Mouse (Mus musculus): Measurements from ENCODE around the gene Pphln1. TPM values are rescaled to one million over a fixed set of nuclear protein-coding genes. Genes with fewer than 3 reads are reported as not detected.

Gene Pphln1
- polyA plus RNA-seq, 2 experiments, result 20.6 to 32.5 TPM

DNA sequence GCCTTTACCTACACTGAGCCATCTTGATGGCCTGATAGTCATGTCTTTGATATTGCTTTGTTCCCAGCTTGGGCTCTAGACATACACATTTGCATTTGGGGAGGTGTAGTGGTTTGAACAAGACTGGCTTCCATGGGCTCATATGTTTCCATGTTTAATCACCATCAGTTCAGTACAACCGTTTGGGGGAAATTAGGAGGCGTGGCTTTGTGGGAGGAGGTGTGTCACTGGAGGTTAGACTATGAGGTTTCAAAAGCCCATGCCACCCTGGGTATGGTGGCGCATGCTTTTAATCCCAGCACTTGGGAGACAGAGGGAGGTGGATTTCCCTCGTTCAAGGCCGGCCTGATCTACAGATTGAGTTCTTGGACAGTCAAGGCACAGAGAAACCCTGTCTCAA lies 22.5 kb upstream of the Pphln1 start:
- DNase-seq (ENCODE audit: low spot score) (no peak), ATAC-seq (ENCODE audit: low FRiP score, low read depth) (no peak)
- Histone ChIP-seq H3K4me1 (ENCODE audit: control insufficient read depth, insufficient read depth, low read length) (no peaks in the 10 kb centered on the region), H3K4me3 (replicated peaks; ENCODE audit: low read length) (no peak overlapping the region), H3K27me3 (ENCODE audit: control insufficient read depth, insufficient read depth, low read length) (no peaks in the 10 kb centered on the region), H3K27ac (replicated peaks; ENCODE audit: low read depth, low read length) (no peak overlapping the region), H3K4me2 (replicated peaks; ENCODE audit: low read depth, low read length, severe bottlenecking) (no peak overlapping the region), H3K9ac (ENCODE audit: low read depth, low read length, severe bottlenecking) (no peak overlapping the region), H3K9me3 (ENCODE audit: control insufficient read depth, low read length) (no peaks in the 10 kb centered on the region), H3K36me3 (ENCODE audit: control insufficient read depth, insufficient read depth, low read length) (no peaks in the 10 kb centered on the region)
- WGBS, result 93% methylated on average over 5 of the region's 5 CpGs
- TF ChIP-seq POLR2A (IDR thresholded peaks at IDR 0.05; ENCODE audit: borderline replicate concordance, extremely low read depth, insufficient read depth, insufficient read length), result no peak

DNA sequence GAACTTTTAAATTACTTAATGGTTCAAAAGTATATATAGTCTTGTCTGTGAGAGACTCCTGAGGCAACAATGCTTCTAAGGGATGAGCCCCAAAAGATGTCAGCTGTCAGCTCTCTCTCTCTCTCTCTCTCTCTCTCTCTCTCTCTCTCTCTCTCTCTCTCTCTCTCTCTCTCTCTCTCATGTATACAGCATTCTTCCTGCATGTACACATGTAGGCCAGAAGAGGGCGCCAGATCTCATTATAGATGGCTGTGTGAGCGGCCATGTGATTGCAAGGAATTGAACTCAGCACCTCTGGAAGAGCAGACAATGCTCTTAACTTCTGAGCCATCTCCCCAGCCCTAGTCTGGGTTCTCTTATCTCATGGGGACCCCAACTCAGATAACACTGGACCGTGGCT lies 19.0 kb upstream of the Pphln1 start:
- WGBS, result 75% methylated on average over 3 of the region's 3 CpGs
- H3K4me3 ChIP-seq (replicated peaks; ENCODE audit: low read length), result no peak overlapping the region
- DNase-seq (ENCODE audit: low spot score) (no peak), ATAC-seq (ENCODE audit: low FRiP score, low read depth) (no peak)
- H3K27ac ChIP-seq (replicated peaks; ENCODE audit: low read depth, low read length), result no peak overlapping the region
- H3K9ac ChIP-seq (ENCODE audit: low read depth, low read length, severe bottlenecking), result no peak overlapping the region
- no peak for TF ChIP-seq POLR2A (IDR thresholded peaks at IDR 0.05; ENCODE audit: borderline replicate concordance, extremely low read depth, insufficient read depth, insufficient read length)
- no peaks in the 10 kb centered on the region for H3K4me1 ChIP-seq (ENCODE audit: control insufficient read depth, insufficient read depth, low read length)
- H3K4me2 ChIP-seq (replicated peaks; ENCODE audit: low read depth, low read length, severe bottlenecking), result no peak overlapping the region
- no peaks in the 10 kb centered on the region for H3K27me3 ChIP-seq (ENCODE audit: control insufficient read depth, insufficient read depth, low read length)
- no peaks in the 10 kb centered on the region for H3K9me3 ChIP-seq (ENCODE audit: control insufficient read depth, low read length)
- H3K36me3 ChIP-seq (ENCODE audit: control insufficient read depth, insufficient read depth, low read length), result peaks cover 5% of the 10 kb centered on the region; the same call in 1 of the 2 replicates

- ATAC-seq (ENCODE audit: low FRiP score, low read depth) (no peak), DNase-seq (ENCODE audit: low spot score) (no peak)
- Histone ChIP-seq H3K27ac (replicated peaks; ENCODE audit: low read depth, low read length) (no peak overlapping the region), H3K9ac (ENCODE audit: low read depth, low read length, severe bottlenecking) (no peak overlapping the region), H3K27me3 (ENCODE audit: control insufficient read depth, insufficient read depth, low read length) (no peaks in the 10 kb centered on the region), H3K36me3 (ENCODE audit: control insufficient read depth, insufficient read depth, low read length) (peaks cover 23% of the 10 kb centered on the region), H3K9me3 (ENCODE audit: control insufficient read depth, low read length) (no peaks in the 10 kb centered on the region), H3K4me2 (replicated peaks; ENCODE audit: low read depth, low read length, severe bottlenecking) (no peak overlapping the region), H3K4me1 (ENCODE audit: control insufficient read depth, insufficient read depth, low read length) (no peaks in the 10 kb centered on the region), H3K4me3 (replicated peaks; ENCODE audit: low read length) (no peak overlapping the region)
- 49% methylated on average over 5 of the region's 5 CpGs for WGBS
- no peak for TF ChIP-seq POLR2A (IDR thresholded peaks at IDR 0.05; ENCODE audit: borderline replicate concordance, extremely low read depth, insufficient read depth, insufficient read length)
Observed at GRCm38 (mm10) chr15:93381337-93381736, 16.8 kb upstream of the Pphln1 start.

GRCm38 (mm10) chr15:93397269-93397668 lies 881 bp upstream of the Pphln1 start:
- H3K9me3 ChIP-seq (ENCODE audit: control insufficient read depth, low read length), result no peaks in the 10 kb centered on the region
- no peak for TF ChIP-seq POLR2A (IDR thresholded peaks at IDR 0.05; ENCODE audit: borderline replicate concordance, extremely low read depth, insufficient read depth, insufficient read length)
- peak overlapping the region; percentile 97 for H3K9ac ChIP-seq (ENCODE audit: low read depth, low read length, severe bottlenecking)
- peaks cover 31% of the 10 kb centered on the region for H3K36me3 ChIP-seq (ENCODE audit: control insufficient read depth, insufficient read depth, low read length)
- no peak for DNase-seq (ENCODE audit: low spot score)
- peak overlapping the region; percentile 97 for H3K4me3 ChIP-seq (replicated peaks; ENCODE audit: low read length)
- H3K27ac ChIP-seq (replicated peaks; ENCODE audit: low read depth, low read length), result no peak overlapping the region
- peak overlapping the region; percentile 79 for H3K4me2 ChIP-seq (replicated peaks; ENCODE audit: low read depth, low read length, severe bottlenecking)
- H3K27me3 ChIP-seq (ENCODE audit: control insufficient read depth, insufficient read depth, low read length), result no peaks in the 10 kb centered on the region
- H3K4me1 ChIP-seq (ENCODE audit: control insufficient read depth, insufficient read depth, low read length), result peaks cover 14% of the 10 kb centered on the region
- ATAC-seq (ENCODE audit: low FRiP score, low read depth), result no peak
- WGBS, result 1% methylated on average over 11 of the region's 11 CpGs

DNA sequence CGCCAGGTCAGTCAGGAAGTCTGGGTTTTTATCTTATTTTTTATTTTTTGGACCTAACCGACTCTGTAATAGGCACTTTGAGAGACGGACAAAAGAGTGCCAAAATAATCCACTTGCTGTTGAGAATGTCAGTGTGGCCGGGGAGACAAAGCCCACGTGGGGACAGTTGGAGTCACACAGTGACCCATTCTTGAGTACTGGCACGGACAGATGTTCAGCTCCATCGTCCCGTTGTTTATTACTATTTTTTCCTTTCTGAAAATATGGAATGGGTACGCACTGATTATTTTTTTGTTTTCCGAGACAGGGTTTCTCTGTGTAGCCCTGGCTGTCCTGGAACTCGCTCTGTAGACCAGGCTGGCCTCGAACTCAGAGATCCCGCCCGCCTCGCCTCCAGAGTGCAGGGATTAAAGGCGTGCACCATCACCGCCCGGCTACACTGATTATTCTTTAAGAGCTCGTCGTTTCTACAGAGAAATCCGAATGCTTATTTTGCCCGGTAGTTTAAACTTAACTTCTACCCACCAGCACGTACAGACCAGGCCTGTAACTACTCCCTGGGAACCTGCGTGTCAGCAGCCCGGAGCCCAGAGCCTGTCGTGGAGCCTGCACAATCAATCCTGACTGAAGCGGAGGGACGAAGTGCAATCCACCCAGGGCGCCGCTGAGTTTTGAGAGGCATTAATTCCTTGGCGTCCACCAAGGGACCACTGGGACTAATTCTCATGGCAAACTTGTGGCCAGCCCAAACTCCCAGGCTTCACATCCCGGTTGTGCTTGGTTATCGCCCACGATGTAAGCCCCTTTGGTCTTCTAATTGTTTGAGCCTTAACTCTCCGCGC lies 770 bp downstream of the Pphln1 start:
- WGBS, result 2% methylated on average over 36 of the region's 36 CpGs

More for the DNA sequence above, 770 bp downstream of the Pphln1 start:
- DNase-seq (ENCODE audit: low spot score), result no peak
- Histone ChIP-seq H3K27me3 (ENCODE audit: control insufficient read depth, insufficient read depth, low read length) (no peaks in the 10 kb centered on the region), H3K4me1 (ENCODE audit: control insufficient read depth, insufficient read depth, low read length) (peaks cover 14% of the 10 kb centered on the region), H3K9me3 (ENCODE audit: control insufficient read depth, low read length) (no peaks in the 10 kb centered on the region), H3K4me3 (replicated peaks; ENCODE audit: low read length) (peak overlapping the region; percentile 97), H3K27ac (replicated peaks; ENCODE audit: low read depth, low read length) (peak overlapping the region; percentile 78), H3K9ac (ENCODE audit: low read depth, low read length, severe bottlenecking) (peak overlapping the region; percentile 97), H3K36me3 (ENCODE audit: control insufficient read depth, insufficient read depth, low read length) (peaks cover 16% of the 10 kb centered on the region), H3K4me2 (replicated peaks; ENCODE audit: low read depth, low read length, severe bottlenecking) (peak overlapping the region; percentile 79)
- no peak for TF ChIP-seq POLR2A (IDR thresholded peaks at IDR 0.05; ENCODE audit: borderline replicate concordance, extremely low read depth, insufficient read depth, insufficient read length)
- no peak; the same call in 1 of the 2 replicates for ATAC-seq (ENCODE audit: low FRiP score, low read depth)
